Mouse (Mus musculus): Measurements from ENCODE around the gene Zscan12.

DNA sequence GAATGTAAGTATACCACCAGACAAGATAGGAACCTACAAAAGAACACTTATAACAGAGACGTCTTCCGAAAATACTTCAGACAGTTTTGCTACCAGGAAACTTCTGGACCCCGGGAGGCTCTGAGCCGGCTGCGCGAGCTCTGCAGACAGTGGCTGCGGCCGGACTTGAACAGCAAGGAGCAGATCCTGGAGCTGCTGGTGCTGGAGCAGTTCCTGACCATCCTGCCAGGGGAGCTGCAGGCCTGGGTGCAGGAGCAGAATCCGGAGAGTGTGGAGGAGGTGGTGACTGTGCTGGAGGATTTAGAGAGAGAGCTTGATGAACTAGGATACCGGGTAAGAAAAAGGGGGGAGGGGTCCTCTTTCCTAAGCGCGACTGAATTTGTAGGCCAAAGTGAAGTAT is 1.1 kb downstream of the Zscan12 start:
- TF ChIP-seq POLR2A (IDR thresholded peaks at IDR 0.05; ENCODE audit: extremely low read depth, insufficient read depth, low read length) (no peak), CTCF (IDR thresholded peaks at IDR 0.05; ENCODE audit: low read depth, low read length) (no peak)

Measured in liver, adult 2 months (tissue).